Mouse (Mus musculus): ENCODE results near the gene Phldb2.

Phldb2 gene

GRCm38 (mm10) chr16:45946335-45946734 is 7.1 kb downstream of the Phldb2 start:
- DNase-seq, result no peak

GRCm38 (mm10) chr16:45945649-45946048 is 7.7 kb downstream of the Phldb2 start:
- DNase-seq, result no peak

- no peak for DNase-seq
These were observed 8.2 kb downstream of the Phldb2 start for GRCm38 (mm10) chr16:45945174-45945631.

GRCm38 (mm10) chr16:45942169-45942891 is 11.1 kb downstream of the Phldb2 start:
- no peak for DNase-seq

GRCm38 (mm10) chr16:45940701-45941100 is 12.7 kb downstream of the Phldb2 start:
- DNase-seq, result no peak

- no peak for DNase-seq
These were observed 14.0 kb downstream of the Phldb2 start for GRCm38 (mm10) chr16:45939436-45939835.

- DNase-seq, result no peak
These were observed 16.0 kb downstream of the Phldb2 start for GRCm38 (mm10) chr16:45937381-45937780.

- no peak for DNase-seq
These were observed 16.9 kb downstream of the Phldb2 start for GRCm38 (mm10) chr16:45936521-45936920.

GRCm38 (mm10) chr16:45935956-45936483 is 17.4 kb downstream of the Phldb2 start:
- no peak for DNase-seq

GRCm38 (mm10) chr16:45934721-45935407 is 18.5 kb downstream of the Phldb2 start:
- no peak for DNase-seq

GRCm38 (mm10) chr16:45930308-45930707 is 23.1 kb downstream of the Phldb2 start:
- no peak for DNase-seq

- DNase-seq, result no peak
These were observed 25.3 kb downstream of the Phldb2 start for GRCm38 (mm10) chr16:45928090-45928489.

- DNase-seq, result no peak
These were observed 25.8 kb downstream of the Phldb2 start for GRCm38 (mm10) chr16:45927601-45928000.

- DNase-seq, result no peak
These were observed 26.5 kb downstream of the Phldb2 start for GRCm38 (mm10) chr16:45926875-45927274.

GRCm38 (mm10) chr16:45923731-45924424 is 29.5 kb downstream of the Phldb2 start:
- DNase-seq, result no peak

- DNase-seq, result no peak
These were observed 30.7 kb downstream of the Phldb2 start for GRCm38 (mm10) chr16:45922546-45923229.

- no peak for DNase-seq
These were observed 33.8 kb downstream of the Phldb2 start for GRCm38 (mm10) chr16:45919572-45919971.

- DNase-seq, result no peak
These were observed 49.8 kb downstream of the Phldb2 start for GRCm38 (mm10) chr16:45903595-45903994.

GRCm38 (mm10) chr16:45898459-45898858 is 54.9 kb downstream of the Phldb2 start:
- DNase-seq, result no peak

- DNase-seq, result no peak
These were observed 56.8 kb downstream of the Phldb2 start for GRCm38 (mm10) chr16:45896587-45896986.

GRCm38 (mm10) chr16:45894998-45895397 is 58.4 kb downstream of the Phldb2 start:
- DNase-seq, result no peak

GRCm38 (mm10) chr16:45893796-45894195 is 59.6 kb downstream of the Phldb2 start:
- DNase-seq, result no peak

- DNase-seq, result no peak
These were observed 60.5 kb downstream of the Phldb2 start for GRCm38 (mm10) chr16:45892928-45893327.

Measured in cerebellum, adult 9-10 months (tissue).